Comparison of ENCODE assay signal across 10 mouse cellular contexts in genomic region chr10:60346056-60346455, GRCm38 (mm10). TPM values are rescaled to one million over a fixed set of nuclear protein-coding genes. Genes with fewer than 3 reads are reported as not detected.
DNase-seq lines count a peak whose midpoint lies in the region; ATAC-seq and TF ChIP-seq lines count a peak whose summit lies in the region.
"Had no signal": no experiment of that assay in that cellular context is flagged by ENCODE, and none has a peak within 500 bp of the region (broad histone marks: within the 10 kb centered on the region; RNA-seq: fewer than 3 reads in every experiment).

No protein-coding gene starts in this region.

- 86% methylated on average over 4 of the region's 4 CpGs for WGBS in kidney, embryonic 14.5 days
- WGBS in limb, embryonic 14.5 days: 84% methylated on average over 4 of the region's 4 CpGs

- no peak for ATAC-seq in kidney, embryonic 14.5 days (ENCODE audit: low FRiP score, low TSS enrichment)
- ATAC-seq in activated CD4-positive, CD25-positive, alpha-beta regulatory T cell, adult 4 months: peak; percentile 9
- no peak for ATAC-seq in limb, embryonic 14.5 days (ENCODE audit: low FRiP score, low read depth)
- no peak for ATAC-seq in granulocyte monocyte progenitor cell, adult 5-6 weeks (replicated peaks; ENCODE audit: poor library complexity, severe bottlenecking)

- no peak for TF ChIP-seq POLR2A in limb, embryonic 14.5 days (IDR thresholded peaks at IDR 0.05; ENCODE audit: borderline replicate concordance, extremely low read depth, insufficient read depth, insufficient read length)

- no peak overlapping the region for H3K27ac ChIP-seq in kidney, embryonic 14.5 days (ENCODE audit: low read depth, low read length)
- no peak overlapping the region for H3K27ac ChIP-seq in limb, embryonic 14.5 days (replicated peaks; ENCODE audit: low read depth, low read length)

- H3K27me3 ChIP-seq in kidney, embryonic 14.5 days (ENCODE audit: control insufficient read depth, insufficient read depth, low read length): no peaks in the 10 kb centered on the region
- no peaks in the 10 kb centered on the region for H3K27me3 ChIP-seq in limb, embryonic 14.5 days (ENCODE audit: control insufficient read depth, insufficient read depth, low read length)

- H3K36me3 ChIP-seq in kidney, embryonic 14.5 days (ENCODE audit: control insufficient read depth, insufficient read depth, low read length): no peaks in the 10 kb centered on the region
- H3K36me3 ChIP-seq in limb, embryonic 14.5 days (ENCODE audit: control insufficient read depth, insufficient read depth, low read length): no peaks in the 10 kb centered on the region

- H3K4me2 ChIP-seq in kidney, embryonic 14.5 days (replicated peaks; ENCODE audit: low read depth, low read length): peak overlapping the region; percentile 55; the same call in 1 of the 2 replicates
- H3K4me2 ChIP-seq in limb, embryonic 14.5 days (replicated peaks; ENCODE audit: low read depth, low read length, severe bottlenecking): peak overlapping the region; percentile 46

- H3K4me1 ChIP-seq in kidney, embryonic 14.5 days (ENCODE audit: control insufficient read depth, insufficient read depth, low read length): peaks cover 17% of the 10 kb centered on the region
- peaks cover 32% of the 10 kb centered on the region for H3K4me1 ChIP-seq in limb, embryonic 14.5 days (ENCODE audit: control insufficient read depth, insufficient read depth, low read length)

- no peak for DNase-seq in kidney, adult 8-10 months
- peak; percentile 33 to 59 for DNase-seq in CD8-positive naive resting alpha-beta T cell, adult 2 months (ENCODE audit: low read depth in 2 of 2, low spot score in 2 of 2)
- DNase-seq in limb, embryonic 14.5 days (ENCODE audit: low spot score): no peak
- DNase-seq in right cerebral cortex, postnatal 36 days (ENCODE audit: low spot score in 2 of 2): no peak
- no peak for DNase-seq in adrenal gland, postnatal 10 days
- DNase-seq: cerebellum, adult 11-12 months had no signal

- 0 out of 2 replicates have a peak overlapping the region, but pooled peaks have one; percentile 34 for H3K9ac ChIP-seq in kidney, embryonic 14.5 days (ENCODE audit: low read depth, low read length)
- H3K9ac ChIP-seq in limb, embryonic 14.5 days (ENCODE audit: low read depth, low read length, severe bottlenecking): 0 out of 2 replicates have a peak overlapping the region, but pooled peaks have one; percentile 52

- H3K4me3 ChIP-seq in kidney, embryonic 14.5 days (ENCODE audit: low read length): no peak overlapping the region
- peak overlapping the region; percentile 29; the same call in 1 of the 2 replicates for H3K4me3 ChIP-seq in limb, embryonic 14.5 days (replicated peaks; ENCODE audit: low read length)

- H3K9me3 ChIP-seq in kidney, embryonic 14.5 days (ENCODE audit: control insufficient read depth, low read length): no peaks in the 10 kb centered on the region
- H3K9me3 ChIP-seq in limb, embryonic 14.5 days (ENCODE audit: control insufficient read depth, low read length): no peaks in the 10 kb centered on the region

RNA-seq across cellular contexts. Expression of gene Vsir, which starts 0.6 kb away (rescaled TPM):
- 2.2 and 4.6 TPM in 2 replicates for polyA plus RNA-seq in kidney, embryonic 14.5 days (2014; fragmentation: Nextera tagmentation; extraction: Ambion mirVana)
- 100 to 1,000 TPM; 182 to 186 TPM for polyA plus RNA-seq in activated CD4-positive, CD25-positive, alpha-beta regulatory T cell, adult 4 months (2017; shearing (Covaris generic))
- polyA plus RNA-seq in limb, embryonic 14.5 days (2012; rRNA removed): 9.4 and 11.5 TPM in 2 replicates
- polyA plus RNA-seq in limb, embryonic 14.5 days (2014; fragmentation: Nextera tagmentation; extraction: Ambion mirVana): 4.0 and 5.0 TPM in 2 replicates
- total RNA-seq in adrenal gland, postnatal 10 days (2021): 10 to 100 TPM; 20.1 to 21.0 TPM
- total RNA-seq in granulocyte monocyte progenitor cell, adult 5-6 weeks (2014; fragmentation: Nextera tagmentation): 45.9 and 57.9 TPM in 2 replicates
- total RNA-seq in granulocyte monocyte progenitor cell, adult 5-6 weeks (2017): 108 and 143 TPM in 2 replicates

RNA-seq across cellular contexts. Expression of gene Gm17455, which starts 53.5 kb away (rescaled TPM):
- 0.70 and 1.0 TPM in 2 replicates for polyA plus RNA-seq in kidney, embryonic 14.5 days (2014; fragmentation: Nextera tagmentation; extraction: Ambion mirVana)
- polyA plus RNA-seq in activated CD4-positive, CD25-positive, alpha-beta regulatory T cell, adult 4 months (2017; shearing (Covaris generic)): under 1 TPM in 1 of 2 experiments, not detected in 1; 0.84 TPM
- 0.45 and 0.96 TPM in 2 replicates for polyA plus RNA-seq in limb, embryonic 14.5 days (2012; rRNA removed)
- 0.51 and 2.8 TPM in 2 replicates for polyA plus RNA-seq in limb, embryonic 14.5 days (2014; fragmentation: Nextera tagmentation; extraction: Ambion mirVana)
- total RNA-seq in adrenal gland, postnatal 10 days (2021): not detected
- total RNA-seq in granulocyte monocyte progenitor cell, adult 5-6 weeks (2014; fragmentation: Nextera tagmentation): not detected in 2 replicates
- not detected in 2 replicates for total RNA-seq in granulocyte monocyte progenitor cell, adult 5-6 weeks (2017)
- total RNA-seq: liver, adult 2 months had no signal
- polyA plus RNA-seq: liver, adult 2 months had no signal

Comparison
In these comparisons a context has a peak if more than half of its experiments do, and no peak if none do; other contexts are left out.
1. DNase-seq: peak in CD8-positive naive resting alpha-beta T cell, adult 2 months (2 of 2); none in kidney, adult 8-10 months (0 of 2), limb, embryonic 14.5 days (single experiment), right cerebral cortex, postnatal 36 days (0 of 2) and adrenal gland, postnatal 10 days (single experiment).
2. RNA of gene Vsir, which starts 0.6 kb away (polyA plus RNA-seq): 182 to 186 TPM in activated CD4-positive, CD25-positive, alpha-beta regulatory T cell, adult 4 months; 4.0 to 11.5 TPM in limb, embryonic 14.5 days and 2.2 to 4.6 TPM in kidney, embryonic 14.5 days; every median in the first group is over 10 times any median in the second.